Mouse (Mus musculus): ENCODE data around the gene Sirt2.

DNA sequence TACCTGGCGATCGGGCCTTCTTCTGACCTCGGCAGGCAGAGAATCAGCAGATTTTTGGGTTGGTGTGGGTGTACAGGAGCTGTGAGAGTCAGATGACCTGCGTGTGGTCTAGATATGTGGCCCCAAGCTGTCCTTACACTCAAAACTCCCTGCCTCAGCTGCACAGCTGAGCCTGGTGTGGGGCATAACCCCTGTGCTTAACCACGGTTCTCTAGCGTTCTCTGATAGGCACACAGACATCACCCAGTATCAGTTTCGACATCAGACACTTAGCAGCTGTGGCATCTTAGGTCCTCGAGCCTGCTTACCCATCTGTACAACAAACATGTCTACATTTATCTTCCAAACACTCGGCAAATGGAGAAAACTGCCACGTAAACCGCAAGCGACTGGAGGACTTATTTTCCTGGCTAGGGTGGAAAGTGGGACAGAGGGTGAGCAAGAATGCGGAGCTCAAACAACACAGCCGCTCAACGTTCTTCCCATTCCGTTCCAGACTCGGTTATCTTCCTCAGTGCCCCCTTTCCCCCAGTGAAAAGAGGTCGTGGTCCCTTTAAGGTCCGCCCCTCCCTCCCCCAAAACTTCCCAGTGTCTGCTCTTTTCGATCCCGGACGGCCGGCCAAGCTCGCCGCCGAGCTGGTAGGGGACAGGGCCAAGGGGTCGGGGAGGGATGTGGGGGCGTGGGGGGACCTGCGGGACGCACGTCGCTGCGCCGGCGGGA lies 41.8 kb downstream of the Sirt2 start, which contains the start of gene Hnrnpl:
- TF ChIP-seq GATA1 (IDR thresholded peaks at IDR 0.05; ENCODE audit: borderline replicate concordance, low read length) = no peak
- no peak for TF ChIP-seq FLI1 (IDR thresholded peaks at IDR 0.05; ENCODE audit: low read length)

Measured in megakaryocyte, embryonic 14.5 days (primary cell).